Mouse (Mus musculus) intestine, postnatal 0 days (tissue): Measurements from ENCODE around the gene Rab5if. TPM values are rescaled to one million over a fixed set of nuclear protein-coding genes. Genes with fewer than 3 reads are reported as not detected.
A peak's percentile ranks its signal among the peaks of the same experiment; 100 is the strongest.
"Not testable (repeated sequence)": the region's sequence is repeated elsewhere in the genome, so short reads cannot be mapped to it uniquely, and the experiment has no call there.

ENCODE experiments used
- ATAC-seq: fragments of 200-750 bp; cut with Nextera tagmentation; 2 replicates; pipeline ENCODE4 v1.8.0; 2017; ENCODE audit warnings: mild to moderate bottlenecking, moderate TSS enrichment, moderate library complexity
- H3K27ac ChIP-seq: fragments of 300-500 bp; sonication (generic); 2 replicates; pipeline ENCODE4 v1.5.1; 2014; ENCODE audit warnings: mild to moderate bottlenecking, low read depth, low read length, moderate library complexity
- H3K27me3 ChIP-seq: fragments of 300-500 bp; sonication (generic); replicated peaks from 2 replicates; pipeline ENCODE4 v1.6.1; 2014; ENCODE audit warnings: low read length, mixed read lengths; ENCODE audit not compliant: control insufficient read depth, insufficient read depth
- H3K36me3 ChIP-seq: fragments of 300-500 bp; sonication (generic); 2 replicates; pipeline ENCODE4 v1.6.1; 2014; ENCODE audit warnings: mild to moderate bottlenecking, moderate library complexity; ENCODE audit not compliant: control insufficient read depth, insufficient read depth
- H3K4me1 ChIP-seq: fragments of 300-500 bp; sonication (generic); replicated peaks from 2 replicates; pipeline ENCODE4 v1.6.1; 2014; ENCODE audit warnings: antibody characterized with exemption, low read length, mixed read lengths; ENCODE audit not compliant: control insufficient read depth, insufficient read depth
- H3K4me2 ChIP-seq: fragments of 300-500 bp; sonication (generic); replicated peaks from 2 replicates; pipeline ENCODE4 v1.6.1; 2014; ENCODE audit warnings: low read depth, mild to moderate bottlenecking, moderate library complexity
- H3K4me3 ChIP-seq: fragments of 300-500 bp; sonication (generic); 2 replicates; pipeline ENCODE4 v1.5.1; 2014; ENCODE audit warnings: low read depth, low read length
- H3K9ac ChIP-seq: fragments of 300-500 bp; sonication (generic); 2 replicates; pipeline ENCODE4 v1.6.1; 2014; ENCODE audit warnings: mild to moderate bottlenecking, low read depth, low read length
- H3K9me3 ChIP-seq: fragments of 300-500 bp; sonication (generic); 2 replicates; pipeline ENCODE4 v1.6.1; 2016; ENCODE audit warnings: mixed run types; ENCODE audit not compliant: control insufficient read depth
- CTCF ChIP-seq: sonication (generic); IDR thresholded peaks from 2 replicates; pipeline ENCODE4 v1.5.1; 2016; ENCODE audit warnings: low read depth, mild to moderate bottlenecking, control low read depth, antibody characterized with exemption, moderate library complexity
- WGBS: fragments of 180-500 bp; shearing (Covaris S2); extraction: QIAGEN DNeasy Blood & Tissue Kit; methylation state at CpG from one replicate; pipeline ENCODE4 v1.1.7; 2014; 5-methylcytosine and 5-hydroxymethylcytosine counted together
- polyA plus RNA-seq: library from polyadenylated mRNA; unstranded; fragments of >200 nt; fragmentation: Nextera tagmentation; extraction: Ambion mirVana; gene quantifications from 2 replicates; pipeline ENCODE4 v1.2.1, GENCODE M21; 2015

The Rab5if gene
- polyA plus RNA-seq, 1 experiment from 2014 or later = 272 TPM

DNA sequence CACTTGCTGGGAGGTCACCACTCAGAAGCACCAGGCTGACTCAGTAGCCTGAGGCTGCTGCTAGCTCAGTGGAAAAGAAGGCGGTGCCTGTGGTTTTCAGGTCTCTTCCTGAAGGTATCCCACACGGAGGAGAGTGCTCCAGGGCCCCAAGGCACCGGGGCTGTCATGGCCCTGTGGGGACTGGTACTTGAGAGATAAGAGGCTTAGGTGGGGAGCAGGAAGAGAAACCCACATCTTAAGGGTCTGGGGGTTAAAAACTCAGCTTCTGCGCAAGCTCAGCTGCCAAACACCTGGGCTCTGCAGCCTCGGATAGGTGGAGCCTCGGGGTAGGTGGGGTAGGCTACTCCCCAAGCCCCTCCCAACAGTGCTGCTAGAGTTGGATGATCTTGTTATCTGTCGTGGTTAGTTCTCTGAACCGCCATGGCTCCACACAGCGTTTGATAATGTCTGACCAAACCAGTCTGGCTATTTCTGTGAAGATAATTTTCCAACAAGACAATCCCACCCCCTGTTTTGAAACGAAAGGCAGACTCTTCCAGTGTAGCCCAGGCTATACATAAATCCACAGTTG lies 19.6 kb downstream of the Rab5if start:
- ATAC-seq = no peak
- no peak overlapping the region for H3K27ac ChIP-seq
- no peaks in the 10 kb centered on the region for H3K27me3 ChIP-seq
- H3K4me3 ChIP-seq = no peak overlapping the region
- no peak for TF ChIP-seq CTCF
- no peak overlapping the region for H3K4me2 ChIP-seq
- no peaks in the 10 kb centered on the region for H3K36me3 ChIP-seq
- H3K9ac ChIP-seq = no peak overlapping the region
- no peaks in the 10 kb centered on the region for H3K4me1 ChIP-seq
- H3K9me3 ChIP-seq = no peaks in the 10 kb centered on the region
- 23% methylated on average over 10 of the region's 10 CpGs for WGBS

DNA sequence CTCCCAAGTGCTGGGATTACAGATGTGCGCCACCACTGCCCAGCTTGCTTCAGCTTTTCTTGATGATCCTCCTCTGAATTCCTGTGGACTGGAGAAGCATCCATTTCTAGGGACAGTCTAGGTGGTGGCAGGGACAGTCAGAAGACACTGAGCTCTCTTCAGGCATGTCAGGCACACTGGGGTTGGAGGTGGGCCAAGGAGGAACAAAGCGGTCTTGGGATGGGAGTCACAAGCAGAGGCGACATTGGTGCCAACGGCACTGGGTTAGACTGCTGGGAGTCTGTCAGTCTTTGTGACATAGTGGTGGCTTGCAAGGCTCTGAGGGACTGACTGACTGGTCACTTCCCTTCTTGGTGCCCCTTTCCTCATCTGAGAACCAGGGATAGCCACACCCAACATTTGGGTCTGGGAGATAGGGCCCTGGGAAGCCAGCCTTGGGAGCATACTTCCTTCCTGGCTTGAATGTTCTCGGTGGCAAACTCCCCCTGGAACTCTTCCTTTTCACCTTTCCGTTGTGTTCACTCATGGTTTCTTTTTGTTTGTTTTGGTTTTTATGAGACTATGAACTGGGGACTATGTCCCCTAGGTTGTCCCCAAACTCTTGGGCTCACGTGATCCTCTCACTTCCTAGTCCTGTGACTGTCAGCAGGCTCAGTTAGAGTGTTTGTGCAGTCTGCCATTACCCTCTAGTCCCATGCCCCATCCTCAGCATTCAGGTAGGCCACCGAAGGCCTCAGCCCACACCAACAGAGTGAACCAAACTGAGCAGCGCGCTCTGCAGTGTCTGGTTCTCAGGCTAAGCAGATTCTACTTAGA lies 21.7 kb downstream of the Rab5if start:
- H3K27ac ChIP-seq = no peak overlapping the region
- 75% methylated on average over 10 of the region's 10 CpGs for WGBS
- no peak overlapping the region for H3K9ac ChIP-seq
- H3K4me1 ChIP-seq = no peaks in the 10 kb centered on the region
- H3K36me3 ChIP-seq = no peaks in the 10 kb centered on the region
- TF ChIP-seq CTCF = no peak
- ATAC-seq = peak; percentile 58
- H3K27me3 ChIP-seq = no peaks in the 10 kb centered on the region
- H3K9me3 ChIP-seq = no peaks in the 10 kb centered on the region
- no peak overlapping the region for H3K4me2 ChIP-seq
- H3K4me3 ChIP-seq = no peak overlapping the region

DNA sequence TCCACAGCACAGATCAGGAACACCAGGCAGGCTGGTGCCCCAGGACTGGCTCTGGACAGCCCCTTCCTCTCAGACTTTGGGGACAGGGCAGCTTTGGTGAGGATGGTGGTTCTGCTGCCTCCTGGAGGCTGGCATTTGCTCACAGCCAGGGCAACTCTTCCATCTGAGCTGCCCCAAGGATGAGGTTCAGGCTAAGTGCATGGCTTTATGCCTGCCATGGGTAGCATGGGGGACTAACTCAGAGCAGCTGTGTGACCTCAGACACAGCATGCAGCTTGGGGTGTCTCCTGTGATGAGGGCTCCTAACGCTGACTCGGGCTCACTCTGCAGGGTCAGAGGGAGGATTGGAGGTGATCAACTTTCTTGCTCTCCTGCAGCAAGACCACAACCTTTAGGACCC lies 22.7 kb downstream of the Rab5if start:
- not testable (repeated sequence) for H3K27ac ChIP-seq, H3K36me3 ChIP-seq, H3K9ac ChIP-seq, ATAC-seq, H3K27me3 ChIP-seq, H3K9me3 ChIP-seq, H3K4me1 ChIP-seq, H3K4me3 ChIP-seq, H3K4me2 ChIP-seq
- peak; percentile 25; the same call in 1 of the 2 replicates for TF ChIP-seq CTCF
- 76% methylated on average over 2 of the region's 2 CpGs for WGBS

DNA sequence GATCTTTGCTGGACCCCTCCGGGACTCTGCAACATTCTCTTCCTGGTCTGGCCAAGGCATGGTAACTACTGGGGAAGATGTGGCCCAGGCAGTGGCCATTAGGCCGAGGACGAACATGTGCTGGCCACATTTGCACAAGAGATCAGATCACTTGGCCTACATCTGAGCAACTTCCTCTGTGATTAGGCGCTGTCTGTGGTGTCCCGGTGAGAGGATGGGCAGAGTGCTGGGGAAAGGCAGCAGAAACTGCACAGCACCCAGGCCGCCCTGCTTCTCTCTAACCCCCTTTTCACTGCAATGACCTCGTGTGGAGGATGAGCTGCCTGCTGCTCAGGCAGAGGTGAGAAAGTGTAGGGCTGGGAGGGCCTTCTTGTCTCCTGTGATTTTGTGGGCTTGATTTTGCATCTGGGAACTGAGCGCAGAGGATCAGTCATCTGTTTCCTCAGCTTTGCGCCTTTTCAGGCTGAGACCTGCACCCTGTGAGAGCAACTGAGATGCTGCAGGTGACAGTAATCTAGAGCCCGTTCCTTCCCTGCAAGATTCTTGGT lies 23.2 kb downstream of the Rab5if start:
- H3K9me3 ChIP-seq = no peaks in the 10 kb centered on the region
- no peak overlapping the region for H3K4me3 ChIP-seq
- H3K27me3 ChIP-seq = no peaks in the 10 kb centered on the region
- no peak overlapping the region for H3K27ac ChIP-seq
- H3K4me2 ChIP-seq = no peak overlapping the region
- no peaks in the 10 kb centered on the region for H3K36me3 ChIP-seq
- WGBS = 83% methylated on average over 10 of the region's 10 CpGs
- no peaks in the 10 kb centered on the region for H3K4me1 ChIP-seq
- no peak for ATAC-seq
- no peak for TF ChIP-seq CTCF
- H3K9ac ChIP-seq = no peak overlapping the region

DNA sequence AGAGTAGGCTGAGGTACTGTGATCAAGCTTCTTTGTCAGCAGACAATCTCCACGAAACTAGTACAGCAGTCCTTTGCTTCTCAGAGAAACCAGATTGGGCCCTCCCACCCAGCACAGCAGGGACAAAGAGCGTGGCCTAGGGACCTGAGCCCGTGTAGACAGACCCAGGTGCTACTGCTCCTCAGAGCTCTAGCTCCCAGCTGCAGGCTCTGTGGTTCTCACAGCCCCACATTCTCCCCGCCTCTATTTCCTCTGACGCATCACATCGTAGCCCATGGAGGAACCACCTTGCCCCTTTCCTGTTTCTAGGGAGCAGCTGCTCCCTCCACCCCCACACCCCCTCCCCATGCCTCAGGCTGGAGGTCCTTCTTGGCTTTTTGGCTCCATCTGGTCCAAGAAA lies 24.1 kb downstream of the Rab5if start, which contains the start of gene Sla2:
Gene Sla2 (minus strand): TSS at position 176 of the 400 bp plus-strand sequence.
- Histone ChIP-seq H3K9ac (no peak within 1 kb of the TSS), H3K4me2 (no peak within 1 kb of the TSS), H3K27ac (no peak within 1 kb of the TSS), H3K4me3 (no peak within 1 kb of the TSS), H3K36me3 (no peaks in the 10 kb centered on the region), H3K27me3 (no peaks in the 10 kb centered on the region), H3K9me3 (no peaks in the 10 kb centered on the region), H3K4me1 (no peaks in the 10 kb centered on the region)
- no peak for TF ChIP-seq CTCF
- 64% methylated on average over 6 of the region's 6 CpGs for WGBS
- ATAC-seq = no peak

DNA sequence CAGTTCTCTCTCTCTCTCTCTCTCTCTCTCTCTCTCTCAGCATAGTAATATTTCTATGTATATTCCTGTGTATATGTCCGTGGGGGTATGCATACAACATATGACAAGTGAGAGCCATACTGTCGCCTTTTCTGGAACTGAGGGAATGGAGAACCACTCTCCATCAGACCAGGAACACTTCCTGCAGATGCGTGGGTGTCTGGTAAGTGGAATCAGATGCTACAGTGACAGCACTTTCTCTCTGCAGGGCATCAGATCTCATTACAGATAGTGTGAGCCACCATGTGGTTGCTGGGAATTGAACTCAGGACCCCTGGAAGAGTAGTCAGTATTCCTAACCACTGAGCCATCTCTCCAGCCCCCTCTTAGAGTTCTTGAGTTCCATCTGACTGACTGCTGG lies 25.6 kb downstream of the Rab5if start:
- Histone ChIP-seq H3K4me1 (no peaks in the 10 kb centered on the region), H3K27ac (no peak overlapping the region), H3K27me3 (no peaks in the 10 kb centered on the region), H3K9ac (no peak overlapping the region), H3K4me3 (no peak overlapping the region), H3K9me3 (no peaks in the 10 kb centered on the region), H3K36me3 (no peaks in the 10 kb centered on the region), H3K4me2 (no peak overlapping the region)
- WGBS = 75% methylated on average over 3 of the region's 3 CpGs
- TF ChIP-seq CTCF = no peak
- ATAC-seq = no peak
